Mouse (Mus musculus): ENCODE measurements around the gene Zfp62. TPM values are rescaled to one million over a fixed set of nuclear protein-coding genes. Genes with fewer than 3 reads are reported as not detected.

Zfp62 gene
- total RNA-seq, 4 experiments from 2014 or later: 24.4 to 29.9 (median 26.0) TPM

- DNase-seq (ENCODE audit: low spot score in 2 of 2): no peak
These were observed 45.3 kb downstream of the Zfp62 start for GRCm38 (mm10) chr11:49248226-49248973.

- no peak for DNase-seq (ENCODE audit: low spot score in 2 of 2)
These were observed 46.0 kb downstream of the Zfp62 start for GRCm38 (mm10) chr11:49248974-49249700.

GRCm38 (mm10) chr11:49249811-49250421 lies 46.8 kb downstream of the Zfp62 start:
- no peak for DNase-seq (ENCODE audit: low spot score in 2 of 2)

GRCm38 (mm10) chr11:49250422-49251379 lies 47.6 kb downstream of the Zfp62 start:
- DNase-seq (ENCODE audit: low spot score in 2 of 2): peak; percentile 85 to 87

GRCm38 (mm10) chr11:49251380-49251761 lies 48.3 kb downstream of the Zfp62 start:
- DNase-seq (ENCODE audit: low spot score in 2 of 2): no peak

- DNase-seq (ENCODE audit: low spot score in 2 of 2): no peak
These were observed 49.0 kb downstream of the Zfp62 start for GRCm38 (mm10) chr11:49252048-49252447.

- DNase-seq (ENCODE audit: low spot score in 2 of 2): no peak
These were observed 49.9 kb downstream of the Zfp62 start for GRCm38 (mm10) chr11:49253035-49253434.

GRCm38 (mm10) chr11:49259296-49259695 lies 56.2 kb downstream of the Zfp62 start:
- no peak for DNase-seq (ENCODE audit: low spot score in 2 of 2)

GRCm38 (mm10) chr11:49259829-49260228 lies 56.7 kb downstream of the Zfp62 start:
- no peak for DNase-seq (ENCODE audit: low spot score in 2 of 2)

- no peak for DNase-seq (ENCODE audit: low spot score in 2 of 2)
These were observed 57.7 kb downstream of the Zfp62 start for GRCm38 (mm10) chr11:49260598-49261312.

GRCm38 (mm10) chr11:49261313-49261855 lies 58.3 kb downstream of the Zfp62 start:
- no peak for DNase-seq (ENCODE audit: low spot score in 2 of 2)

- no peak for DNase-seq (ENCODE audit: low spot score in 2 of 2)
These were observed 59.2 kb downstream of the Zfp62 start for GRCm38 (mm10) chr11:49262286-49262685.

GRCm38 (mm10) chr11:49263149-49263548 lies 60.1 kb downstream of the Zfp62 start:
- DNase-seq (ENCODE audit: low spot score in 2 of 2): no peak

- DNase-seq (ENCODE audit: low spot score in 2 of 2): no peak
These were observed 61.0 kb downstream of the Zfp62 start for GRCm38 (mm10) chr11:49264081-49264480.

- no peak for DNase-seq (ENCODE audit: low spot score in 2 of 2)
These were observed 61.5 kb downstream of the Zfp62 start for GRCm38 (mm10) chr11:49264622-49265021.

- DNase-seq (ENCODE audit: low spot score in 2 of 2): no peak
These were observed 62.0 kb downstream of the Zfp62 start for GRCm38 (mm10) chr11:49265101-49265500.

- DNase-seq (ENCODE audit: low spot score in 2 of 2): no peak
These were observed 63.6 kb downstream of the Zfp62 start for GRCm38 (mm10) chr11:49266671-49267070.

GRCm38 (mm10) chr11:49267316-49267715 lies 64.2 kb downstream of the Zfp62 start:
- DNase-seq (ENCODE audit: low spot score in 2 of 2): no peak

GRCm38 (mm10) chr11:49267970-49268579 lies 65.0 kb downstream of the Zfp62 start:
- no peak for DNase-seq (ENCODE audit: low spot score in 2 of 2)
